Mouse (Mus musculus) kidney, adult 18-20 months (tissue): ENCODE data around the gene Plekha6.

Experiments used
- DNase-seq: peaks from one replicate; pipeline ENCODE4 v3.0.0; 2021

Plekha6 gene

DNA sequence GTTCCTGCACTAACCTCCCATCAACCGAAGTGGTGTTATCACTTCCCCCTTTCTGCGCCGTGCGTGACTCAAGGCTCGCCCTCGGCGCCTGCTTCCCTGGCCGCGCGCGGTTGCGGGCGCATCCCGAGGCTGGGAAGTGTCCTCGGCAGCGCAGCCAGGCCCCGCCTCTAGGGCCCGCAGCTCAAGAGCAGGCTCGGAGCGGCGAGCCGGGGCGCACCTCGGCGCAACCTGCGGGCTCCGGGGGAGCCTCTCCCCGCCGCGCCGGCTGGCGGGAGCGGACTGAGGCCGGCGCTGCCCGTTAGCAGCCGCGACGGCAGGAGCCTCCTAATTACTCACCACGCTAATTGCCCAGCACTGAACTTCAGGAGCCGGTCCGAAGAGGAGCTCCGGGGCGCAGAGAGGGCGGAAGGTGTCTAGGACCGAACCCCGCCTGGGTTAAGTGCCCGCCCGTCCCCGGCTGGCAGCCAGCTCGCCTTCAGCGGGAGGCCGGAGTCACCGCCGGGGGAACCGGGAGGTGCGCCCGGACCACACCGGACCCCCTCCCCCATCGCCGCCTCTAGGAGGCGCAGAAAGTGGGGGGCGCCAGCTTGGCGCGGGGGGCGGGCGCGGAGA, at the start of gene Plekha6:
Gene Plekha6 (plus strand): TSS at position 391 of the 612 bp plus-strand sequence.
- peak; percentile 70 for DNase-seq

DNA sequence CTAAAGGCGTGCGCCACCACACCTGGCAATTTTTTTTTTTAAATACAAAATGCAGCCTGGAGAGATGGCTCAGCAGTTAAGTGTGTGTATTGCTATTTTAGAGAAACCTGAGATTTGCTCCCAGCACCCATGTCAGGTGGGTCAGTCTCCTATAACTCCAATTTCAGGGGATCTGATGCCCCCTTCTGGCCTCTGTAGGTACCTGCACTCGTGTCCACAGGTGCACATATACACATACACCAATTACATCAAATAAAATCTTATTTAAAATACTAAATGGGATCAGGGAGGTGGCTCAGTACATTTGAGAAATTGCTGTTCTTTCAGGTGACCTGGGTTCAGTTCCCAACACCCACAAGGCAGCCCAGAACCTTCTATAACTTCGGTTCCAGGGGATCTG, 47.9 kb upstream of the Plekha6 start:
- no peak for DNase-seq

- no peak for DNase-seq
Observed at GRCm38 (mm10) chr1:133118127-133118526, 45.9 kb upstream of the Plekha6 start.

GRCm38 (mm10) chr1:133118844-133119243, 45.2 kb upstream of the Plekha6 start:
- no peak for DNase-seq

DNA sequence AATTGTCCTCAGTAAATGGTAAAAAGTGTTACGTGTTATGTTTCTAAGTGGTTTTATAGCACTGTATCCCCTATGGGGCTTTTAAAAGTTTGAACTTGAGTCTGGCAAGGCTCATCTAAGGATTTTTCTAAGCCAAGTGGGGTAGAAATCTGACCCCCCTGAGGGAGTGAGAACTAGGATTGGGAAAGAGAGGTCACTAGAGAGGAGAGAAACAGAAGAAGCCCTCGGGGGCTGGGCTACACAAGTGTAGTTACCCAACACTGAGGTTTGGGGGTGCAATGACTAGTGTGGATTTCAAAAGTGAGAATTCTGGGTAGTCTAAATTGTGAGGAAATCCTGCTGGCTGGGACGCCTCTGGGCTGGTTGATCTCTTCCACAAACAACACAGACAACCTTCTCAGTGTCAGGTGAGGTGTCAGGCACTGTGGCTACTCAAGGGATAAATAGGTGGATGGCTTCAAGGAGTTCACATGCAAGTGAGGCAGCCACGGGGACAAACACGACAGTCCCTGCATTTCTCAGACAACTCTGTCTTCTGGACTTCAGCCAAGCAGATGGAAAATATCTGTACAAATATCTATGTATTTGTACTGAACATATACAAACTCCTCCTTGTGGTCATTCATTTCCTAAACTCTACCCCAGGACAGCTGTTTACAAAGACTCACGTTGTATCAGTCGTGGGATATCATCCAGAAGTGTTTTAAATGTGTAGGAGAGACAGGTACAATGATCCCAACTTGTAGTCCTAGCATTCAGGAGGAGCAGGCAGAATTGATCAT, 43.9 kb upstream of the Plekha6 start:
- no peak for DNase-seq

DNA sequence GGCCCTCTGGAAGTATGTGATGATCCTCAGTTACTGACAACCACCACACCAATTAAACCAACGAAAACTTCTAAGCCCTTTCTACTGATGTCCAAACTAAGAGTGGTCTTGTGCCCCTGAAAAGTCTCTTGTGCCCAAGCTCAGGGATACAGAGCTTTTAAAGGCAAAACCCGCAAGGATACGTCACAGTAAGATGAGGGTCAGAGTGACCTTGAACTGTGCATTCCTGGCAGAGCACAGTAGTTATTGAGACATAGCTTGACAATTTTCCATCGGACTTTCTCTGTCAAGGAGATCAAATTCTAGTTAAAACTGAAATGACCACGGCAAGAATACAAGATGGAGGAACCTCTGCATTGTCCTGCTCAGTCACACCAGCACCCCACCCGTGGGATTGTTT, 42.8 kb upstream of the Plekha6 start:
- no peak for DNase-seq

- DNase-seq = peak; percentile 29
Observed at GRCm38 (mm10) chr1:133124137-133124536, 39.9 kb upstream of the Plekha6 start.

GRCm38 (mm10) chr1:133125640-133126364, 38.2 kb upstream of the Plekha6 start:
- no peak for DNase-seq

- no peak for DNase-seq
Observed at GRCm38 (mm10) chr1:133126365-133126740, 37.7 kb upstream of the Plekha6 start.

DNA sequence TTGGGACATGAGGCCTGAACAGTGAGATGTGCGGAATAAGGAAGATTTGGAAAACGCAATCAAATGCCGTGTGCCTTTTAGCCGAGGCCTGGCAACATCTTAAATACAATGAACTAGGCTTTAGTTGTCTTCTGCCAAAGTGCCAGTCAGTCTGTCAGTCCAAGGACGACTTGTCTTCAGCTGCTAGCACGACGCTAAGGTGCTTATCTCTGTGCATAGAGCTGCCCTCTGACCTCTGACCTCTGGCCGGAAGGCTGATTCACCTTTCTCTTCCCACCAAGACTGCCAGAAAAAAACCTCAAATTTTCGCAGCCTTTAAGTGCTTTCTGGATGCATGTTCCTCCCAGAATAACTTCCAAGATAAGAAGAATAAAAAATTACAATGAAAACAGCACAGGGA, 36.7 kb upstream of the Plekha6 start:
- DNase-seq = no peak

- no peak for DNase-seq
Observed at GRCm38 (mm10) chr1:133129471-133130221, 34.4 kb upstream of the Plekha6 start.

- DNase-seq = peak; percentile 98
Observed at GRCm38 (mm10) chr1:133130638-133131560, 33.1 kb upstream of the Plekha6 start, which contains the start of gene Ppp1r15b. Ppp1r15b (plus strand) TSS chr1:133131143.

DNA sequence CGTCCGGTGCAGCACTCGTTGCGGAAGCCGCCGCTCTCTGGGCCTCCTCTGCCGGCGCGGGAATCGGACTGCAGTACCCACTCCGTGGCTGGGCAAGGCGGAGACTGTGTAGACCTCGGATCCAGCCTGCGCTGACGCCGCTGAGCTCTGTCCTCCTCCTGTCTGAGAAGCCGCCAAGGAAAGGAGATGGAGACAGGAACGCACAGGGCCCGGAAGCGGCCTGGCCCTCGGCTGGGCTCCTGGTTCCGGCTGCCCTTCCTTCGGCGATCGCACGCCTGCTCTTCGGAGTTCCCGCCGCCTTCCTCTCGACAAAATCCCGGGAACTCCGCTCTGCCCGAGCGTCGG, 32.5 kb upstream of the Plekha6 start:
- DNase-seq = no peak

GRCm38 (mm10) chr1:133131936-133132335, 32.1 kb upstream of the Plekha6 start:
- peak; percentile 44 for DNase-seq

DNA sequence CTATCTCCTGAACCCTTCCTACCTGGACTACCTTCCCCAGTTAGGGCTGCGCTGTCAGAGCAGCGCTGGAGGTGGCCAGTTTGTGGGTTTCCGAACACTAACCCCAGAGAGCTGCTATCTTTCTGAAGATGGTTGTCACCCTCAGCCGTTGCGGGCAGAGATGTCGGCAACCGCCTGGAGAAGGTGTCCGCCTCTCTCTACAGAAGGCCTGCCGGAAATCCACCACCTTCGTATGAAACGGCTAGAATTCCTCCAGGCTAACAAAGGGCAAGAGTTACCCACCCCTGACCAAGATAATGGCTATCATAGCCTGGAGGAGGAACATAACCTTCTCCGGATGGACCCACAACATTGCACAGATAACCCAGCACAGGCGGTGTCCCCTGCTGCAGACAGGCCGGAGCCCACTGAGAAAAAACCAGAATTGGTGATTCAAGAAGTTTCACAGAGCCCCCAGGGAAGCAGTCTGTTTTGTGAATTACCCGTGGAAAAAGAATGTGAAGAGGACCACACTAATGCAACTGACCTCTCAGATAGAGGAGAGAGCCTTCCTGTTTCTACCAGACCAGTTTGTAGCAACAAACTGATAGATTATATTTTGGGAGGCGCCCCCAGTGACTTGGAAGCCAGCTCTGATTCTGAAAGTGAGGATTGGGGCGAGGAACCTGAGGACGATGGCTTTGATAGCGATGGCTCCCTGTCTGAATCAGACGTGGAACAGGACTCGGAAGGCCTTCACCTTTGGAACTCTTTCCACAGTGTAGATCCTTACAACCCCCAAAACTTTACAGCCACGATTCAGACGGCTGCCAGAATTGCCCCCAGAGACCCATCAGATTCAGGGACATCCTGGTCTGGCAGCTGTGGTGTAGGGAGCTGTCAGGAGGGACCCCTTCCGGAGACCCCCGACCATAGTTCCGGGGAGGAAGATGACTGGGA, 31.4 kb upstream of the Plekha6 start:
- peak; percentile 37 for DNase-seq

- DNase-seq = peak; percentile 23
Observed at GRCm38 (mm10) chr1:133133425-133133824, 30.6 kb upstream of the Plekha6 start.

DNA sequence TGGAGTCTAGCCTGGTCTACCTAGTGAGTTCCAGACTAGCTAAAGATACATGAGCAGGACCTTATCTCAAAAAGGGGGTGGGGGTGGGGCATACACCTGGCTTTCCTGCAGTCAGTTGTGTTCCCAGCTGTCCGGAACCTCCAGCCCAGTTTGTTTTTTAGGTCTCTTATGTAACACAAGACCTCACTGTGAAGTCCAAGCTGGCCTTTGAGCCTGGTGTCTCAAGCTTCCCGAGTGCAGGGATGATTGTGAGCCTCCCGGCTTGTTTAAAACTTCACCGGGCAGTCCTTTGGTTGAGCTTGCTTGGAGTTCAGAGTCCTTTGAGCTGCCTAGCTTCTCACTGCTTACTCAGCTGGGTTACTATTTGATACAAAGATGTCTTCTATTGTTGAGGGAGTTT, 29.9 kb upstream of the Plekha6 start:
- DNase-seq = peak; percentile 53

DNA sequence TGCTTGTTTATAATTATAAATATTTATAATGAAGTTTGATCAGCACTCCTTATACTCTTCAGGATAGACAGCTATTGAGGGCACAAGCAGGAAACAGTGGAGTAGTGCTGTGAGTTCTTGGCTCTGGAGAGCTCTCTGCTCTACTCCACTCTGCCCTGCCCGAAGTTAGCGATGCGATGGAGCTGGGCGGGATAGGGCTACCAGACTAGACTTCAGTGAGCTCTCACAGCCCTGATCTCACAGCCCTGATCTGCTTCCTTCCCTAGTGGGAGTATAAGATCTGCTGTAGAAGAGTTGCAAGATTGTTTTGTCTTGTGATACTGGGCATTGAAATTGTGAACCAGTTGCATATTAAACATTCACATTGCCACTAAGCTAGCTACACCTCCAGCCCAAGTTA, 29.1 kb upstream of the Plekha6 start:
- peak; percentile 28 for DNase-seq

GRCm38 (mm10) chr1:133135808-133136207, 28.2 kb upstream of the Plekha6 start:
- no peak for DNase-seq

DNA sequence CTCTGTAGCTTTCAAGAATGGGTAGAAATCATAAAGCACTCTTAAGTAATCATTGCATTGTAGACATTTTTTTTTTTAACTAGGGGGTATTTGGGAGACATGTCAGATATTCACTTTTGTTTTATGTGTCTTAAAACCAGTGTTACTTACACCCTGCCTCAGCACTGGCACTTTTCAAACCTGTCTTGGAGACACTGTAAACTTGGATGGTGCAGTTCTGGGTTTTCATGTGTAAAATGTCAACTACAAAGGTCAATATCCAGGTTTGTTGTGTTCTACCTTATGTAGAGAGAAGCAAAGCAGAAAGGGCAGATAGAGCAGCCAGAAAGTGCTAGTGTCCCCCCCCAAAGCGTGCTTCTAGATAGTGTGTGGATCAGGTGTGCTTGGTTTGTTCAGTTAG, 25.6 kb upstream of the Plekha6 start:
- DNase-seq = no peak
